Mouse (Mus musculus): ENCODE measurements at regions not wholly inside any gene's neighbourhood (a gene's known extent, or its start where the extent isn't known, plus 50 kb on each side); places are given as distances from the start of the nearest gene placed in this dataset.

DNA sequence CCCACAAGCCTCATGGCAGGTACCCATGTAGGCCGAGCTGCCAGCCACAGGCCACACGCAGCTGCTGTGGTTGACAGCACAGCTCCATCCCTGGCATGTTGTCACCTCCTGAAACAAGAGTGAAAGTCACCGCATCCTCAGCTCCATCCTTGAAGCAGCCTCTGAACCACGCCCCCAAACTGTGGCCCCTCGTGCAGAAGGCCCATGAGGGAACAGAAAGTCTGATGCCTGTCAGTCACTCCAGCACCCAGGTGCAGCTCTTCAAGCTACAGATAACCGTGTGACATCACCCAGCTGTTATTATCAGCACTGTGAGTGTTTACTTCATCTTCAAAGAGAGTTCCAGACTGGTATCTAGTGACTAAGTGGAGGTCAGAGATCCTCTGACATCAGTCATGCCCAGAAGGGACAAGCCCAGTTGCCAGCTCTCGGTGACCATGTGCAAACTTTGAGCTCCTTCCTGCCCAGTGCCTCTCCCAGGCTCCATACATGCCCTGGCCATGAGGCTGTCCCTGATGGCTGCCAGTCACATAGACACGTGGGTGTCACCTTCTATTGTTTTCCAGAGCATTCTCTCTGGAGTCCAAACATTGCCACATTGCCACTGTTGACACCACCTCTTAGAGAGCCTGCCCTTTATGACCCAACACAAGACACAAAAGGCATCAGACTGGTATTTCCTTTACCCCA, 97.8 kb downstream of the Tomm20 start:
- H3K27ac ChIP-seq (ENCODE audit: insufficient read depth, low read length) = no peak overlapping the region
- no peak overlapping the region for H3K4me3 ChIP-seq (ENCODE audit: insufficient read depth, low read length)
- TF ChIP-seq CTCF (IDR thresholded peaks at IDR 0.05; ENCODE audit: borderline replicate concordance, insufficient read depth, low read length) = no peak
- H3K4me1 ChIP-seq (ENCODE audit: control insufficient read depth, insufficient read depth, low read length) = peaks cover 21% of the 10 kb centered on the region

DNA sequence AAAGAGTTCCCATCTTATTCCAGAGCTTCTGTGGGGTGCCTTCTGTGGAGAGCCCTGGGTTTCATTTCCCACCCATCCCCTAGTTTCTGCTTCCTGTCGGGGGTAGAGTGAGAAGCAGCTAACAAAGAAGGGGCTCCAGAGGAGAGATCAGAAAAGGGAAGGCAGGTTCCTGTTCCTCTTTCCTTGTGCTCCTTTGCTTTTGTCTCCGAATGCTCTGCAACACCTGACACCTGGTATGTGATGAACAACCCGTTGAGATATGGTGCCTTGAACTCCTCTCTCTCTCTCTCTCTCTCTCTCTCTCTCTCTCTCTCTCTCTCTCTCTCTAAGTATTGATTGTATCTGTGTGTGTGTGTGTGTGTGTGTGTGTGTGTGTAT, 99.5 kb downstream of the Tomm20 start:
- no peak for TF ChIP-seq POLR2A (IDR thresholded peaks at IDR 0.05; ENCODE audit: low read depth, low read length)
- TF ChIP-seq CTCF (IDR thresholded peaks at IDR 0.05; ENCODE audit: borderline replicate concordance, insufficient read depth, low read length) = no peak
- peaks cover 15% of the 10 kb centered on the region for H3K4me1 ChIP-seq (ENCODE audit: control insufficient read depth, insufficient read depth, low read length)
- H3K4me3 ChIP-seq (ENCODE audit: insufficient read depth, low read length) = no peak overlapping the region
- no peak overlapping the region for H3K27ac ChIP-seq (ENCODE audit: insufficient read depth, low read length)

DNA sequence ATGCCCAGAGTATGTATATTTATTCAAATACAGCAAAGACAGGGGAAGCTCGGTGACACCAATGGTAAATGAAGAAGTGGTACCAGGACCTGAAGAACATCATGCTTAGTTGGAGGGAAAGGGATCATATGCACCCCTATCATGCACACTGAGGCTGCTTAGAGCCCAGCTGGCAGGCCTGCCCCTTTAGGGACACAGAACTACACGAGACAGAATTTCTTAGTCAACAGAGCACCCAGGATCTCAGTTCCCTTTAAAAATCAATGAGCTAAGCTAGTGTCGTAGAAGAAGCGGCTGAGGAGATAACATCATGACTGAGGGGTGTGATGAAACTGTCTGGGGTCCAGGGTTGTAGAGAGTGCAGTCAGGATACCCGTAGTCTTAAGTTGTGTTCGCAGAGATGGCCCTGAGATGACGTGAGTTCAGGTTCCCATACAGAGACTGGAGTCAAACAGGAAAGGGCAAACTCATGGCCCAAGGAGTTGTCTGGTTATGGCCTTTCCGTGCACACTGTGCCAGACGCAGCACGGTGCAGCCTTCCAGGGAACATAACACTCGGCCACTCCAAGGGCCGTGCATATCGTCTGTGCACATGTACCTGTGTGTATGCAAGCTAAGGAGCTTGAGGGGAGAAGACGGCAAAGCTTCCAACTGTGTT, 100.0 kb downstream of the Tomm20 start:
- no peak overlapping the region for H3K4me3 ChIP-seq (ENCODE audit: insufficient read depth, low read length)
- H3K4me1 ChIP-seq (ENCODE audit: control insufficient read depth, insufficient read depth, low read length) = peaks cover 15% of the 10 kb centered on the region
- TF ChIP-seq POLR2A (IDR thresholded peaks at IDR 0.05; ENCODE audit: low read depth, low read length) = no peak
- no peak for TF ChIP-seq CTCF (IDR thresholded peaks at IDR 0.05; ENCODE audit: borderline replicate concordance, insufficient read depth, low read length)
- H3K27ac ChIP-seq (ENCODE audit: insufficient read depth, low read length) = no peak overlapping the region

DNA sequence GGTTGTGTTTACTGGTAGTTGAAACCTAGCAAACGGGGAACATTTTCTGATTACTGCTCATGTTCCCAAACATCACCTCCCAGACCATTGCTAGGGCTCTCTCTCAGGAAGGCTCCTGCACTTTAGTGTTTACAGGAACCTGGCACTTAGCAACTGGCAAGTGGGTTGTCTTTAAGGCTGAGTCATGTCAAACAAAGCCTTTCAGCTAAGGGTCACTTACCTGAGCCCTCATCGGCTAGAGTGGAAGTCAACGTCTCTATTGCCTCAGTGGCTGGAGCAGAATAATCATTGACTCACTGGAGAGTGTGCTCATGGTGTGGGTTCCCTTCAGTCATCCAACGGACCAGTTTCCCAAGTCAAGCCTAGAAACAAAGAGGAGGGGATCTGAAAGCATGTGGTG, 101.0 kb downstream of the Tomm20 start:
- peaks cover 9% of the 10 kb centered on the region for H3K4me1 ChIP-seq (ENCODE audit: control insufficient read depth, insufficient read depth, low read length)
- H3K4me3 ChIP-seq (ENCODE audit: insufficient read depth, low read length) = no peak overlapping the region
- TF ChIP-seq POLR2A (IDR thresholded peaks at IDR 0.05; ENCODE audit: low read depth, low read length) (no peak), CTCF (IDR thresholded peaks at IDR 0.05; ENCODE audit: borderline replicate concordance, insufficient read depth, low read length) (no peak)
- no peak overlapping the region for H3K27ac ChIP-seq (ENCODE audit: insufficient read depth, low read length)

DNA sequence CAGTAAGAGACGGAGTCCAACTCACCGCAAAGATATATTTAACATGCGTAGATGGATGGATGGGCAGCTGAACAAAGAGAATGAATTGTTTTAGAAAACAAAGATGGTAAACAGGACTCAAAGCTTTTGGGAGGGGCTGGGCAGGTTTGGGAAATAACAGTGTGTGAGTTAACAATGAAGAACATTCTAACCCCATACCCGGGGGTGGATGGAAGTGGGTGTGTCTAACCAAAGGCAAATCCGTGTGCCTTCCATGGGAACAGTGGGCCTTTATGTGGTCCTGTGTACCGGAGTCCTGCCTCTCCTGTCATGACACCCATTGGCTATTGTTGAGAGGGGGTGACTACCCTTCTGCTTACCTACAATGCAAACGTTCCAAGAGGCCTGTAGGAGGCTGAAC, 104.5 kb downstream of the Tomm20 start:
- H3K27ac ChIP-seq (ENCODE audit: insufficient read depth, low read length) = no peak overlapping the region
- TF ChIP-seq POLR2A (IDR thresholded peaks at IDR 0.05; ENCODE audit: low read depth, low read length) (no peak), CTCF (IDR thresholded peaks at IDR 0.05; ENCODE audit: borderline replicate concordance, insufficient read depth, low read length) (no peak)
- no peak overlapping the region for H3K4me3 ChIP-seq (ENCODE audit: insufficient read depth, low read length)
- H3K4me1 ChIP-seq (ENCODE audit: control insufficient read depth, insufficient read depth, low read length) = peaks cover 10% of the 10 kb centered on the region; the same call in 1 of the 2 replicates

DNA sequence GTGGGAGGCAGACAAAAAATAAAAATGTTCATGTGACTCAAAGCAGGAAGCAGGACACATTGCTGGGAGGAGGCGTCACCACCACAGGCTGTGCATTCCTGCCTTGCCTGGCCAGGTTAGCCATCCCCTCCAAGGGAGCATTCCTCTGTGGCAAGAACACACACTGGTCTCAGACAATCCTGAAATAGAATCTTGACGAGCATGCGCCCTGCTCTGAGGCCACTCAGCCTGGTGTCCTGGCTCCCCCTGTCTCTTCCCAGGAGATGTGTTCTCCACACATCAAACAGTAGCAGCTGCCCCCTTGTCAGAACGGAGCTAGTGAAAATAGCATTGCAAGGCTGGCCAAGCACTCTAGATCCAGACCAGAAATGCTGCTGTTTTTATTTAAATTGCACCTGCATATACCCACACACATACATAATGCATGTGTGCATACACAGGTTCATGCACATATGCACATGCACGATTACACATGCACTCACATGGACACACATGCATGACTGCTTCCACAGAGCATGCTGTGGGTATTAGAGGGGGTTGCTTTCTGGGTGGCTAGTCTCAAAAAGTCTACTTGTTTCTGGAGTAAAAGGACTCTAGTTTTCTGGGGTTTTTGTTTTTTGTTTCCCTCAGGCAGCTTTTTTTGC, 105.8 kb downstream of the Tomm20 start:
- Histone ChIP-seq H3K4me3 (ENCODE audit: insufficient read depth, low read length) (no peak overlapping the region), H3K27ac (ENCODE audit: insufficient read depth, low read length) (peak overlapping the region; percentile 36), H3K4me1 (ENCODE audit: control insufficient read depth, insufficient read depth, low read length) (peaks cover 10% of the 10 kb centered on the region; the same call in 1 of the 2 replicates)
- no peak for TF ChIP-seq POLR2A (IDR thresholded peaks at IDR 0.05; ENCODE audit: low read depth, low read length)
- peak; percentile 83; the same call in 1 of the 2 replicates for TF ChIP-seq CTCF (IDR thresholded peaks at IDR 0.05; ENCODE audit: borderline replicate concordance, insufficient read depth, low read length)

DNA sequence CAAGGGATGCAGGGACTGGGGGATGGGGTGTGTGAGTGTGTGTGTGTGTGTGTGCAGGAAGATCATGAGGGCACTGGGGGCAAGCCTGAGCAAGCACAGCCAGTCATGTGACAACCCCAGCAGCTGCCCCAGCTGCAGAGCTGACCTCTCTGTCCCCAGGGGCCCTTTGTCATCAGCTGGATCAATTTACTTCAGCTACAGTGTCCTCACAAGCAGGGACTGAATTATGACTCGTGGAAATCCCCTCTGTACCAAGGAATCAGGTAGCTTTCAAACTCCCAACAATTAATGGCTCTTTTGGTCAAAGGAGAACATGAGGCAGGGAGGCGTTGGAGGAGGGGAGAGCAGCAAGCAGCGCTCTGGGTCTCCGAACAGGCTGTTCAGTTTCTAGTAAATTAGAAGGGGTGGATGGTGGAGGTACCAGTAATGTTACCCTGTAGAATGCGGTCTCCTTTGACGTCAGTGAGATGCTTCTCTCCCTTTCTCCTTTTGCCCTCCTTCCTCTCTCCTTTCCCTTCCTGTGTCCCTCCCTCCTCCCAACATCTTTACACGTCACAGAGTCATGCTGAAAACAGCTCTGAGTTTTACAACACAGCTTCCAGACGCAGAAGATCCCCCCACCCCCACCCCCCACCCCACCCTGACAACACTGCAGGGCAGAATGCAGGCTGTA, 106.5 kb downstream of the Tomm20 start:
- Histone ChIP-seq H3K4me1 (ENCODE audit: control insufficient read depth, insufficient read depth, low read length) (peaks cover 13% of the 10 kb centered on the region; the same call in 1 of the 2 replicates), H3K4me3 (ENCODE audit: insufficient read depth, low read length) (no peak overlapping the region), H3K27ac (ENCODE audit: insufficient read depth, low read length) (peak overlapping the region; percentile 92)
- no peak; the same call in 1 of the 2 replicates for TF ChIP-seq POLR2A (IDR thresholded peaks at IDR 0.05; ENCODE audit: low read depth, low read length)
- no peak for TF ChIP-seq CTCF (IDR thresholded peaks at IDR 0.05; ENCODE audit: borderline replicate concordance, insufficient read depth, low read length)

DNA sequence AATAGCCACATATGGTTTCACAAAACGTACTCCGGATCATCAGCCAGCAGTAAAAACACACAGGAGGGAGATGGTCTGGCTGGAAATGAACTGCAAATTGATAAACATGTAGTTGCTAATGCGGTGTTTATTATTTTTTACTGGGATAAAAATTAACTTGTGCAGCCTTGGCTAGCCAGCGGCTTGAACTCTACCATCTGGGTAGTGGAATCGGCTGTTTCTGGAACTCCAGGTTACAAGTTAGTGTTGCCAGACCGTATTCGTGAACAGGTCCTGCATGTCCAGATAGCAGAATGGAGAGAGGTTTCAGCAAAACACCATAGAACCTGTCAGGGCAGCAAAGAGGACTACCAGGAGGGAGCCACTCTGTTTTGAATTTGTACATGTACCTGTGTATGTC, 107.4 kb downstream of the Tomm20 start:
- peak overlapping the region; percentile 92 for H3K27ac ChIP-seq (ENCODE audit: insufficient read depth, low read length)
- no peak overlapping the region for H3K4me3 ChIP-seq (ENCODE audit: insufficient read depth, low read length)
- peaks cover 13% of the 10 kb centered on the region for H3K4me1 ChIP-seq (ENCODE audit: control insufficient read depth, insufficient read depth, low read length)
- TF ChIP-seq POLR2A (IDR thresholded peaks at IDR 0.05; ENCODE audit: low read depth, low read length) = no peak
- no peak for TF ChIP-seq CTCF (IDR thresholded peaks at IDR 0.05; ENCODE audit: borderline replicate concordance, insufficient read depth, low read length)

DNA sequence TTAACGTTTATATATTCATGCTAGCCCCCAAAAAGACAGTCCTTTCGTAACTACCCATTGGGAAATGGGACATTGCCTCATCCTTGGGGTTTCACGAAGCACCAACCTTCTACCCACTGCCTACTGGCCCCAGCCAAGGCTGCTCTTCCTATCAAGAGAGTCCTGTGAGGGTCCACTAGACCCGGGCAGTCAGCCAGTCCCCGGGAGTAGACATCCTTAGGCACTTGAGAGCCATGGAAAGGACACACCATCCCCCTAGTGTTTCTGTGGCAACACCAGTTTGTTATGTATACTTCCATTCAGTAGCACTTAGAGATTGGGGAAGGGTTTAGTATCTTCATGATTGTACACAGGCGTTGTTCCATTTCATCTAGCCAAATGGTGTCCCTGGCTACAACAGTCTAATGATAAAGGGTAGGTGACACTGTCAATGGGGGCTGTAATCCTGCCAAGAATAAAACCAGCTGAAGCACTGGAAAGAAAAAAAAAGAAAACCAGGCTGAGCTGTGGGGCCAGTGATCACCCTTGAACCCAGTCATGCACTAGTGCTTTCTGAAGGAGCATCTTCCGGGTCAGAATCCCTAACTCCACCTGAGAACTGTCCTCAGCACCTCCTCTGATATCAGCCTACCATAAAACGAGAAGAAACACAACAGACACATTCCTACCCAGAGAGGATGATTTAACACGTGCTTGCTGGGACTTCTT, 108.2 kb downstream of the Tomm20 start:
- TF ChIP-seq POLR2A (IDR thresholded peaks at IDR 0.05; ENCODE audit: low read depth, low read length) (no peak), CTCF (IDR thresholded peaks at IDR 0.05; ENCODE audit: borderline replicate concordance, insufficient read depth, low read length) (no peak)
- peaks cover 17% of the 10 kb centered on the region for H3K4me1 ChIP-seq (ENCODE audit: control insufficient read depth, insufficient read depth, low read length)
- H3K27ac ChIP-seq (ENCODE audit: insufficient read depth, low read length) = peak overlapping the region; percentile 92; the same call in 1 of the 2 replicates

More for the DNA sequence above, 108.2 kb downstream of the Tomm20 start:
- no peak overlapping the region for H3K4me3 ChIP-seq (ENCODE audit: insufficient read depth, low read length)

Measured in embryonic fibroblast, embryonic 13.5 days (primary cell).